Mouse (Mus musculus): ENCODE measurements at regions not wholly inside any gene's neighbourhood (a gene's known extent, or its start where the extent isn't known, plus 50 kb on each side); places are given as distances from the start of the nearest gene placed in this dataset.
"Not testable (repeated sequence)": the region's sequence is repeated elsewhere in the genome, so short reads cannot be mapped to it uniquely, and the experiment has no call there.

DNA sequence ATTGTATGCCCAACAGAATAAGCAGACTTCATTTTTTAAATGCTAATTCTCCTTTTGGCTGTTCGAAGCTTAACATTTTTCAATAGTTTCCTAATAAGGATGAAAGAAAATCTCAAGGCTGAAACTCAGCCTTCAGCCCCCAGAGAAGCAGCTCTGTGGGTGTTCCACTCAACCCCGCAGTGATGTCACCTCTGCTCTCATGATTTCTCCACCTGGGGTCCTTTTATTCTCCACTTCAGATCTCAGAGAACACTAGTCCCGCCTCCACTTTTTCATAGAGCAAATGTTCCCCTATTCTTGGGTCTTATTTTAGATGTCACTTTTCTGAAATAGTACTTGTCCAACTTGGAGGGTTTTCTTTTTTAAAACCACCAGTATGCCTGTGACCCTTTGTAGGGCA lies 567.3 kb downstream of the Cntn3 start:
- no peak for DNase-seq (ENCODE audit: low spot score in 2 of 2)

DNA sequence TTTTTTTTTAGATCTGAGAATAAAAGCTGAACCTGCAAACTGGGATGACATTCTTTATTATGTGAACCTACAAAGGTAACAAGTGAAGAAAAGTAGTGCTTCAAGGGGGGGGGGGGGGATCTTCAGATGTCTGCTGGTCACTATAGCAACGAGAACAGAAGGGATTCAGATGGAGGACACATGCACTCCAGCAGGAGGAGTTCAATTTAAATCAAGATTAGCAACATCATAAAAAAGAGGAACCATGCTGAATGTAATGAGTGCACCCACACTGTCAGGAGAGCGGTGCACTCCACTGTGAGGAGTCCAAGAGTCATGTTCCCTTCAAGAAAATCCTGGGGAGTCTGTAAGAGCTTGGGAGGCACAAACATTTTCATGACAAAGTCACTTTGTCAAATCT lies 574.7 kb downstream of the Cntn3 start:
- DNase-seq (ENCODE audit: low spot score in 2 of 2) = no peak

GRCm38 (mm10) chr6:101997629-101998028 lies 575.3 kb downstream of the Cntn3 start:
- DNase-seq (ENCODE audit: low spot score in 2 of 2) = no peak

GRCm38 (mm10) chr6:101992815-101993214 lies 580.1 kb downstream of the Cntn3 start:
- no peak for DNase-seq (ENCODE audit: low spot score in 2 of 2)

GRCm38 (mm10) chr6:101981656-101982055 lies 591.2 kb downstream of the Cntn3 start:
- no peak for DNase-seq (ENCODE audit: low spot score in 2 of 2)

DNA sequence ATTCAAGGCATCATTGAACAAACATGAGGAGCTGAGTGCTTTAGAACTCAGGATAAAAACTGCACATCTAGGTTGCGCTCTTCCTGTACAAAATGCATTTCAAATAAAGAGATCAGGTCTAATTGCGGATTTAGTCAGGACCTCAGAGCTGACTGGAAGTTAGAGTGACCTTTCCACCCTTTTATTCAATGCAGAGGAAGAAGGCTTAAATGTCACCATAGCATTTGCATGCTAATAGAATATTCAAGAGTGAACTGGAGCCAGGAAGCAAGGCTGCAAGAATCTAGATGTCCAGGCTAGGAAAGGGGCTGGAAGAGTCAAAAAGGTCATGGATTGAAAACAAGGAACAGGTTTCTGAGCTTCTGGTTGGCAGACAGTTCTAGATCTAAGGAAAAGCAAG lies 593.7 kb downstream of the Cntn3 start:
- DNase-seq (ENCODE audit: low spot score in 2 of 2) = no peak

- no peak for DNase-seq (ENCODE audit: low spot score in 2 of 2)
Measured at GRCm38 (mm10) chr6:101964941-101965340, 587.2 kb upstream of the Pdzrn3 start.

DNA sequence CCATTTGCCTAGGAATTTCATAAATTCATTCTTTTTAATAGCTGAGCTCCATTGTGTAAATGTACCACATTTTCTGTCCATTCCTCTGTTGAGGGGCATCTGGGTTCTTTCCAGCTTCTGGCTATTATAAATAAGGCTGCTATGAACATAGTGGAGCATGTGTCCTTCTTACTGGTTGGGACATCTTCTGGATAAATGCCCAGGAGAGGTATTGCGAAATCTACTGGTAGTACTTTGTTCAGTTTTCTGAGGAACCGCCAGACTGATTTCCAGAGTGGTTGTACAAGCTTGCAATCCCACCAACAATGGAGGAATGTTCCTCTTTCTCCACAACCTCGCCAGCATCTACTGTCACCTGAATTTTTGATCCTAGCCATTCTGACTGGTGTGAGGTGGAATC lies 583.8 kb upstream of the Pdzrn3 start:
- DNase-seq (ENCODE audit: low spot score in 2 of 2) = not testable (repeated sequence)

DNA sequence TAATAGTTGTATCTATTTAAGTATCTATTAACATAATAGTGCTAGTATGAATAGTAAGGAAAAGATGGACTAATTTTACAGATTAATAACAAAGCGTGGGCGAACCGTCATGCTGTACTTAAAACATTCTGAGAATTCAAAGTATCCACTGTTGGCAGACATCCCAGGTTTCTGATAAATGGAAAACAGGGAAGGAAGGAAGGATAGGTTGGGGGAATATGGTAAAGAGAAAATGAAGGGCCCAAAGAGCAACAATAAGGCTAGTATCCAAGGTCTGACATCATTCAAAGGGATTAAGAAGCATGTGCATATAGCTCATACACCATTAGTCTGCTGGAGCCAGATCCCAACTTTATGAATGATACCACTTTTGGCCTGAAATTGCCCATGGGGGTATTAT lies 572.0 kb upstream of the Pdzrn3 start:
- DNase-seq (ENCODE audit: low spot score in 2 of 2) = no peak

DNA sequence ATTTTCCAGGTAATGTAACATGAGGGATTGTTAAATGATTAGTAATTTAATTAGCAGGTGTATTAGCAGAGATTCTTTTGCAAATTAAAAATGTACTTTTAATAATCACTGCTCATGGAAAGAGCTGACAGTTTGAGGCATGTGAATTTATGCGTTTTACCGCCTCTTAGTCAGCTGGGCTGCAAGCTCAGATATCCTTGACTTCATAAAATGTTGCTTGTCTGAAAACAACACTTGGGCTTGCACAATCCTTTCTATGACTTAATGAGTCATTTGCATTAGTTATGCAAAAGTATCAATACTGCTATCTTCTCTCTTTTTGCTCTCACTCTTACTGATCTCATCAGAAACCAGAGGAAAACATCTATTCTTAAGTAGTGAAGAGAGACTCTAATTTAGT lies 571.3 kb upstream of the Pdzrn3 start:
- DNase-seq (ENCODE audit: low spot score in 2 of 2) = no peak

DNA sequence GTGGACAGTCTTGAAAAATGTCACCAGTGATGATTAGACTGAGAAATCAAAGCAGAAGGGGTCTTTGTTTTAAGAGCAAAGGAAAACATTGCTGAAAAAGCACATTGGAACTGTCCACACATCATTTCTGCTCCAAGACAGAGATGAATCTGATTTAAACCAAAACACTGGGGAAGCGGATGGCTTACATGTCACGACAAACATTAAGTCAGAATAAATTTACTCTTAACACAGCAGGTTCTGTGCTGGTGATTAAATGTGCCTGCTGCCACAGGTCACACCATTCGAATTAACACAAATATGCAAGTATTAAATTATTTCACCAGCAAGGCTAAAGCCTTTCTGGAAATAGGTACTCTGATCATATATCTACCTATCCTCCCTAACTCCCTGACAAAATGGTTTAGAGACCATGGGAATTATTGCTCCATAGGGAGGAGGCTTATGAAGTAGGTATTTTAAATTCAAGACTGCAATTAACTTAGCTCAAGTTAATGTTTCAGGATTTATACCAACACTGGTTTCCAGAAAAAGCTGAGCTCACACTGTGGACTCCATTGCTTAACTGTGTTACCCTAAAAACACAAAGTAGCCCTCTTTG lies 562.7 kb upstream of the Pdzrn3 start:
- DNase-seq (ENCODE audit: low spot score in 2 of 2) = no peak

GRCm38 (mm10) chr6:101938393-101938985 lies 560.8 kb upstream of the Pdzrn3 start:
- no peak for DNase-seq (ENCODE audit: low spot score in 2 of 2)

DNA sequence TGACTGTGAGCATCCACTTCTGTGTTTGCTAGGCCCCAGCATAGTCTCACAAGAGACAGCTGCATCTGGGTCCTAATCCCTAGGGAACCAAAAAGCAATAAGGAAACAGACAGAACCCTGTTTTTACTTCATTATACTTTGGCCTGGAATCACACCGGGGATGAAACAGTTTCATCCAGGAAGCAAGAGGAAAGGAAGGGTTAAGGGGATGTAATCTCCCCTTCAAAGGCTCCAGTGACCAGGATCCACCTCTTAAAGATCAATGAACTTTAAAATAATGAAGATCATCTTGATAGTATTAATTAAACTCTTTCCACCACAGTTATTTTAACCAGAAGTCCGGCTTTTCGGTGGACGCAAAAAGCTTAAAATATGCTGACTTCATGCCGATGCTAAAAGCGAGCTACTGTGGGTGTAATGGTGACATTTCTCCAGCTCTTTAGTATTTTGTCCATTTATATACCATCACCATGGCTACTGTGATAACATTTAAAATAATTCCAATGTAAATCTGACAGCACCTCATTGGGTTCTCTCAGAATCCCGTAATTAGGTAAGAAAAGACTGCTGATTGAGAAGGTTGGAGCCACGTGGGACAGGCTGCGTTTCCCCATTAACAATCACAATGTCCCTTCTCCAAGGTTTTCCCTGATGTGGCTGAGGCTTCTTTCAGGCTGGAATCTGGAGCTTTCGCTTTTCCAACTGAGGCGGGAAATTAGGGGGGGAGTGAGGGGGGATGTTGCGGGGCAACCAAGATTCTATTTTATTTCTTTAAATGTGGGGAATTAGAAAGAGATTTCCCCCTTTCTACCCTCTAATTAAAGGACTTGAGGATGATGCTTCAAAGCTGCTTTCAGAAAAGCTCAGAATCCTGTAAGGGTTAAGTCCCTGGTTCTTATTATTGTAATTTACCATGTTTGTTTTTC lies 560.0 kb upstream of the Pdzrn3 start:
- DNase-seq (ENCODE audit: low spot score in 2 of 2) = no peak

DNA sequence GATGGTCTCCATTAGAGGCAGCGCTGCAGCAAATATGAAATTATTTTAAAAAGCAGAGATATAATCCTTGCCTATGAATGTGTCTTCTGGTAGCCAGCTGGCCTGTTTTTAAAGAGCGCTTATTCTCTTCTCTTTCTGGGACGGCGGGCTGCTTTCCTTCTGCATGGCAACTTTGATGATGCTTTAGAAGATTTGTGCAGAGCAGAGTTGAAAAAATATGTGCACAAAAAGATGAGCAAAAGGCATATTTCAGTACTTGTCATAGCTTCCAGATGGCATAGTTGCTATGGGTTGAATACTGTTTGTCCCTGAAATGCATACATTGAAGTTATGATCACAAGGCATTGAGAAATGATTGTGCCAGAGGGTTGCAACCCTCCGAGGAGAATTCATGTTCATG lies 554.1 kb upstream of the Pdzrn3 start:
- DNase-seq (ENCODE audit: low spot score in 2 of 2) = no peak

GRCm38 (mm10) chr6:101921686-101922085 lies 544.0 kb upstream of the Pdzrn3 start:
- no peak for DNase-seq (ENCODE audit: low spot score in 2 of 2)

- DNase-seq (ENCODE audit: low spot score in 2 of 2) = no peak
Measured at GRCm38 (mm10) chr6:101921186-101921585, 543.5 kb upstream of the Pdzrn3 start.

- DNase-seq (ENCODE audit: low spot score in 2 of 2) = no peak
Measured at GRCm38 (mm10) chr6:101918914-101919313, 541.2 kb upstream of the Pdzrn3 start.

DNA sequence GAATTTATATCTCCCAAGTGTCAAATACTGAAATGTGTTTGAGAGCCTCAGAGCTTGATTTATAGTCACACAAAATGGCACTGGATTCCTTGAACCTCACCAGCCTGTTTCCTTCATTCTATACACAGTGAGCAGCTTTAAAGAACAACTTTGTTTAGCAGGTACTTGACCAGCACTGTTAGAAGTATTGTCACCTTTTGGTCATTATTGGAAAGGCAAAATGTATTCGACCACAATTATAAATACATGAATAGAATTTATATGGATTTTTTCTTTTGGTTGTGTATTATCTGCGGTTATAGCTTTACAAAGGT lies 527.3 kb upstream of the Pdzrn3 start:
- no peak for DNase-seq (ENCODE audit: low spot score in 2 of 2)

DNA sequence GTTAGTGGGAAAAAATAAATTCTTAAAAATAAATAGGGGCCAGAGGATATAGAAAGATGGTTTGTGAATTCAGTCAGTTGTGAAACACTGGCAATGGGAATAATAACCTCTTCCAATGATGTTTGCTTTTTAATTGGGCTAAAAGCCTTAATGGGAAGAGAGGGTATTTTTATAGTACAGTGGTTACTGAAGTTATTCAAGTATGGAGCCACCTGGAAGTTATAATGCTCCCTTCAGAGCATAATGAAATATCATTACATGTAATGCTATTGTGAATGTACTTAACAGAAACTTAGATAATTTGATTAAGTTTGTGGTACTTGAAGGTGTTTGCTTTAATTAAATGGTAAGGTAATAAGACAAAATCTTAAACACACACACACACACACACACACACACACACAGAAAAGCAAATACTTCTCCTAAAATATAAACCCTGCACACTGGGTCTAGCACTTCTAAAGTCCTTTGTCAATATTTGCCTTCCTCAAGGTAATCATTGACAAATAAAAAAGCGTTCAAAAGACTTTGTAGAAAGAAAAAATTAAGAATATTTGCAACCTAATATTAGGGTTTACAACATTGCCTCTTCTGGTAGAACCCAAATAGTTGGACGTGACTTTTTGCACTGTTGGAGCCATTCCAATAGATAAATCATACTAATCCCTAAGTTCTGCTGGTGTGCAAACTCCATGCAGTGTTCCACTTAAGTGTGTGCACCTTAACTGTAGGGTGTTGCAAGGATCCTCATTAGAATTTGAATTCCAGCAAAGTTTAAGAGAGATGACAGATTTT lies 526.7 kb upstream of the Pdzrn3 start:
- no peak for DNase-seq (ENCODE audit: low spot score in 2 of 2)

GRCm38 (mm10) chr6:101902276-101902675 lies 524.6 kb upstream of the Pdzrn3 start:
- no peak for DNase-seq (ENCODE audit: low spot score in 2 of 2)

DNA sequence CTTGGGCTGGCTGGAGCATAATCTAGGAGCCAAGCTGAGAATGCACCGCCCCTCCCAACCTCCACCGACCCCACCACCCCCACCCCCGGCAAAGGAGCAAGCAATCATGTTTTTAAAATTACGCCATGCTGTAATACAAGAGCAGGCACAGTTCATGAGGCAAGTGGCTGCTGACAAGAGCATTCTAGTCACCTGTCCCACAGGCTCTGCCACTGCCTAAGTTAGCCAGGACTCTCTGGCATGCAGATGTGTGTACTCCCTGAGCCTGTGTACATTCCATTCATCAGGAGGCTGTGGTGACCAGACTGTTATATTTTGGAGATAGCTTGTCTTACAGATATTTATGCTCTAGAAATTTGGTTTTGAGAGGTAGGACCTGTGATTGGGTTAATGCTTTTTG lies 520.8 kb upstream of the Pdzrn3 start:
- DNase-seq (ENCODE audit: low spot score in 2 of 2) = no peak

DNA sequence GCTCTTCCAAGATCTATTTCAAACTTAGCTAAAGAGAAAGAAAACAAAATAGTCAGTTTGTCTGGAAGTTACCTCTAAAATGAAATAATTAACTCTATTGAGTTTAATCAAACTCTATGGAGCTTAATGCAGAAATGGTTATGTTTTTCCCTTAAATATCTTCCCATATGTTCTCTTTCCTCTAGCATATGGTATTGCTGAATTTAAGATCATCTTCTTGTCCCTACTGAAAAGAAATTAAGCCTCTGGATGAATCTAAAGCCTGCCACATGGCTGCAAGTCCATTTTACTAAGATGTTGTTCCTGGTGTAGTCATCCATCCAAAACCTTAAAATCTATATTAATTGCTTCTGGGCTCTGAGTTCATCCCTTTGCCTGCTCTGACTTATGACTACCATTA lies 513.0 kb upstream of the Pdzrn3 start:
- DNase-seq (ENCODE audit: low spot score in 2 of 2) = no peak

All from frontal cortex, postnatal 25 days (tissue).